16 mouse cellular contexts compared by ENCODE assay signal in genomic region chr13:110568482-110569179, GRCm38 (mm10).
DNase-seq lines count a peak whose midpoint lies in the region; ATAC-seq and TF ChIP-seq lines count a peak whose summit lies in the region.
"Had no signal": no experiment of that assay in that cellular context is flagged by ENCODE, and none has a peak within 500 bp of the region (broad histone marks: within the 10 kb centered on the region; RNA-seq: fewer than 3 reads in every experiment).

No protein-coding gene starts in this region.

- TF ChIP-seq CTCF in liver, postnatal 0 days (IDR thresholded peaks at IDR 0.05; ENCODE audit: low read depth), result no peak

- ATAC-seq in heart, embryonic 12.5 days (ENCODE audit: insufficient number of reproducible peaks, low FRiP score), result no peak
- no peak for ATAC-seq in midbrain, embryonic 11.5 days (ENCODE audit: low FRiP score)
- peak; percentile 76 for ATAC-seq in liver, postnatal 0 days
- peak; percentile 83 for ATAC-seq in neutrophil, adult 5-6 weeks (ENCODE audit: extremely low read depth, insufficient number of reproducible peaks, low FRiP score, poor library complexity, severe bottlenecking)
- no peak for ATAC-seq in hindbrain, embryonic 12.5 days (ENCODE audit: low FRiP score)

- H3K36me3 ChIP-seq in heart, embryonic 12.5 days, result no peaks in the 10 kb centered on the region
- no peaks in the 10 kb centered on the region for H3K36me3 ChIP-seq in midbrain, embryonic 11.5 days (ENCODE audit: control insufficient read depth, insufficient read depth, low read length)
- no peaks in the 10 kb centered on the region for H3K36me3 ChIP-seq in midbrain, embryonic 10.5 days
- H3K36me3 ChIP-seq in liver, postnatal 0 days (replicated peaks; ENCODE audit: insufficient read depth, low read length), result no peaks in the 10 kb centered on the region
- H3K36me3 ChIP-seq in hindbrain, embryonic 12.5 days, result no peaks in the 10 kb centered on the region
- H3K36me3 ChIP-seq: embryonic facial prominence, embryonic 13.5 days; limb, embryonic 13.5 days had no signal

- H3K27me3 ChIP-seq in heart, embryonic 12.5 days (replicated peaks), result no peaks in the 10 kb centered on the region
- H3K27me3 ChIP-seq in midbrain, embryonic 11.5 days (ENCODE audit: control insufficient read depth, insufficient read depth, low read length), result no peaks in the 10 kb centered on the region
- H3K27me3 ChIP-seq in midbrain, embryonic 10.5 days (ENCODE audit: low read depth, poor library complexity, severe bottlenecking), result no peaks in the 10 kb centered on the region
- H3K27me3 ChIP-seq in liver, postnatal 0 days (ENCODE audit: insufficient read depth, low read length), result no peaks in the 10 kb centered on the region
- H3K27me3 ChIP-seq in hindbrain, embryonic 12.5 days, result no peaks in the 10 kb centered on the region
- H3K27me3 ChIP-seq: embryonic facial prominence, embryonic 13.5 days; limb, embryonic 13.5 days had no signal

- H3K4me2 ChIP-seq in heart, embryonic 12.5 days, result no peak overlapping the region
- no peak overlapping the region for H3K4me2 ChIP-seq in midbrain, embryonic 11.5 days
- H3K4me2 ChIP-seq in liver, postnatal 0 days (ENCODE audit: low read depth, low read length), result no peak overlapping the region
- H3K4me2 ChIP-seq in hindbrain, embryonic 12.5 days (replicated peaks), result no peak overlapping the region
- H3K4me2 ChIP-seq: embryonic facial prominence, embryonic 13.5 days; hindbrain, embryonic 14.5 days; limb, embryonic 13.5 days had no signal

- H3K9ac ChIP-seq in heart, embryonic 12.5 days, result no peak overlapping the region
- H3K9ac ChIP-seq in midbrain, embryonic 11.5 days (ENCODE audit: low read length), result no peak overlapping the region
- no peak overlapping the region for H3K9ac ChIP-seq in liver, postnatal 0 days (replicated peaks)
- no peak overlapping the region for H3K9ac ChIP-seq in hindbrain, embryonic 12.5 days
- H3K9ac ChIP-seq: embryonic facial prominence, embryonic 13.5 days; hindbrain, embryonic 14.5 days; limb, embryonic 13.5 days had no signal

- H3K9me3 ChIP-seq in heart, embryonic 12.5 days (replicated peaks), result no peaks in the 10 kb centered on the region
- no peaks in the 10 kb centered on the region for H3K9me3 ChIP-seq in midbrain, embryonic 11.5 days (ENCODE audit: control insufficient read depth, low read length)
- H3K9me3 ChIP-seq in midbrain, embryonic 10.5 days (replicated peaks), result no peaks in the 10 kb centered on the region
- no peaks in the 10 kb centered on the region for H3K9me3 ChIP-seq in liver, postnatal 0 days (ENCODE audit: low read length)
- H3K9me3 ChIP-seq in hindbrain, embryonic 12.5 days (replicated peaks), result no peaks in the 10 kb centered on the region
- H3K9me3 ChIP-seq: embryonic facial prominence, embryonic 13.5 days; limb, embryonic 13.5 days had no signal

- no peak overlapping the region for H3K27ac ChIP-seq in heart, embryonic 12.5 days (ENCODE audit: poor library complexity, severe bottlenecking)
- H3K27ac ChIP-seq in midbrain, embryonic 11.5 days (ENCODE audit: low read depth, low read length), result no peak overlapping the region
- no peak overlapping the region for H3K27ac ChIP-seq in midbrain, embryonic 10.5 days (replicated peaks)
- H3K27ac ChIP-seq in liver, postnatal 0 days (ENCODE audit: low read depth), result peak overlapping the region; percentile 41
- H3K27ac ChIP-seq in hindbrain, embryonic 12.5 days, result no peak overlapping the region
- H3K27ac ChIP-seq: embryonic facial prominence, embryonic 13.5 days; hindbrain, embryonic 14.5 days; limb, embryonic 13.5 days; stomach, postnatal 0 days had no signal

- no peak for TF ChIP-seq EP300 in liver, postnatal 0 days (IDR thresholded peaks at IDR 0.05; ENCODE audit: low read depth)

- peak; percentile 96 for DNase-seq in heart, adult 11 months
- DNase-seq in midbrain, embryonic 11.5 days (ENCODE audit: low spot score, missing footprints), result peak; percentile 57
- no peak for DNase-seq in midbrain, embryonic 10.5 days (ENCODE audit: low spot score)
- peak; percentile 34 for DNase-seq in liver, postnatal 0 days
- no peak for DNase-seq in cerebellum, adult 11 months
- DNase-seq: adrenal gland, adult 8-10 months; gastrocnemius, adult 2 months; kidney, adult 2 months; thymus, postnatal 4 days had no signal

- H3K4me1 ChIP-seq in heart, embryonic 12.5 days (replicated peaks), result peaks cover 11% of the 10 kb centered on the region
- H3K4me1 ChIP-seq in midbrain, embryonic 11.5 days (ENCODE audit: control insufficient read depth, insufficient read depth, low read length), result no peaks in the 10 kb centered on the region
- peaks cover 9% of the 10 kb centered on the region for H3K4me1 ChIP-seq in midbrain, embryonic 10.5 days
- no peaks in the 10 kb centered on the region for H3K4me1 ChIP-seq in liver, postnatal 0 days (ENCODE audit: insufficient read depth)
- H3K4me1 ChIP-seq in hindbrain, embryonic 12.5 days, result peaks cover 2% of the 10 kb centered on the region; the same call in 1 of the 2 replicates
- H3K4me1 ChIP-seq: limb, embryonic 13.5 days had no signal

- H3K4me3 ChIP-seq in heart, embryonic 12.5 days, result no peak overlapping the region
- no peak overlapping the region for H3K4me3 ChIP-seq in midbrain, embryonic 11.5 days (ENCODE audit: low read depth, low read length)
- H3K4me3 ChIP-seq in midbrain, embryonic 10.5 days, result no peak overlapping the region
- no peak overlapping the region for H3K4me3 ChIP-seq in liver, postnatal 0 days (ENCODE audit: low read depth, low read length)
- no peak overlapping the region for H3K4me3 ChIP-seq in hindbrain, embryonic 12.5 days
- H3K4me3 ChIP-seq: embryonic facial prominence, embryonic 13.5 days; gastrocnemius, adult 2 months; limb, embryonic 13.5 days had no signal

- WGBS in heart, embryonic 12.5 days, result 63% methylated on average over 8 of the region's 8 CpGs
- 93% methylated on average over 8 of the region's 8 CpGs for WGBS in midbrain, embryonic 11.5 days
- 92% methylated on average over 8 of the region's 8 CpGs for WGBS in midbrain, embryonic 10.5 days
- 38% methylated on average over 8 of the region's 8 CpGs for WGBS in liver, postnatal 0 days (ENCODE audit: insufficient replicate concordance)
- 88% methylated on average over 8 of the region's 8 CpGs for WGBS in hindbrain, embryonic 12.5 days

Comparison
In these comparisons a context has a peak if more than half of its experiments do, and no peak if none do; other contexts are left out.
1. DNase-seq: peak in heart, adult 11 months (single experiment), midbrain, embryonic 11.5 days (single experiment) and liver, postnatal 0 days (single experiment); none in midbrain, embryonic 10.5 days (single experiment) and cerebellum, adult 11 months (single experiment).
2. ATAC-seq: peak in liver, postnatal 0 days (single experiment) and neutrophil, adult 5-6 weeks (single experiment); none in heart, embryonic 12.5 days (single experiment), midbrain, embryonic 11.5 days (single experiment) and hindbrain, embryonic 12.5 days (single experiment).